Mouse (Mus musculus): ENCODE data around the gene Aoc3.
"Not testable (repeated sequence)": the region's sequence is repeated elsewhere in the genome, so short reads cannot be mapped to it uniquely, and the experiment has no call there.

The Aoc3 gene

DNA sequence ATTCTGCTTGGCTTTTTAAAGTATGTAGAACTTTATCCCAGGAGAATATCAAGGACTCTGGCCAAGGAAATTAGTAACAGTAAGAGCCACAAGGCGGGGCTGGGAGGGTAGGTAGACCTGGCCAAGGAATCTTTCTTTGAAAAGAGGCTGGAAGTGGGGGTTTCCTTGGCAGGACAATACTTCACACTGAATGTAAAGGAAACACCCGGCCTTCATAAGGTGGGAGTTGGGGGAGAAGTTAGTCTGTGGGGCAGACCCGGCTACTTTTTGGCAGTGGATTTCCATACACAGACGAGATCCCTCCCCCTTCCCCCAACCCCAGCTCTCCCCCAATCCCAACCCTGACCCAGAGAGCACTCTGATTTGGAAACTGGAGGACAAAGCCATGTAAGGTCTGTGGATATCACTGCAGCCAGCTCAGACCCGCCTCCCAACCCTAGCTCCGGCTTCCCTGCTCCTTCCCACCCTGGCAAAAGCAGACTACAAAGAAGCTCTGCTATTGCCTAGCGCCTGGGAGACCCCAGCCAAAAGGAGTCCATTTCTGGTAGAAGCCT lies at the start of gene Aoc3:
Gene Aoc3 (plus strand): TSS at position 235 of the 554 bp plus-strand sequence.
- in situ Hi-C loops (cut with MboI, MseI): loop anchor here (5.0 kb wide), 1 partner anchor 87 kb away; the partner anchor contains the start of gene Aarsd1

GRCm38 (mm10) chr11:101280837-101281236 lies 49.6 kb upstream of the Aoc3 start:
- in situ Hi-C loops (cut with MboI, MseI): no loop called here

GRCm38 (mm10) chr11:101282896-101283295 lies 47.5 kb upstream of the Aoc3 start:
- in situ Hi-C loops (cut with MboI, MseI): no loop called here

DNA sequence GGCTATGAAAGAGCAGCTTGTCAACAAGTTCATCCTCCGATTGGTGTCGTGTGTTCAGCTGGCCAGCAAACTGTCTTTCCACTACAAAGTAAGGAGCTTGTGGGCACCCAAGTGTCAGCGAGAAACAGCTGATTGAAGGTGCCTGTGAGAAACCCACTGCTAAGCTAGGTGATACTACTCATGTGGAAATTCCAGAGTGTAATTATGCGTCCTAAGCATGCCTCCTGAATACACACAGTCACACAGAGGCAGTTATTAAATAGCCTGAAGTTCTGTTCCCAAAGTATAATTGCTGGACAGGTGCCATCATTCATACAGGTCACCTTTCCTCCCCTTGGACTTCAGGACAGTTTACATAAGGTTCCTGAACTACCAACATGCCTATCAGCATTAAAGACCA lies 46.6 kb upstream of the Aoc3 start:
- in situ Hi-C loops (cut with MboI, MseI): no loop called here

DNA sequence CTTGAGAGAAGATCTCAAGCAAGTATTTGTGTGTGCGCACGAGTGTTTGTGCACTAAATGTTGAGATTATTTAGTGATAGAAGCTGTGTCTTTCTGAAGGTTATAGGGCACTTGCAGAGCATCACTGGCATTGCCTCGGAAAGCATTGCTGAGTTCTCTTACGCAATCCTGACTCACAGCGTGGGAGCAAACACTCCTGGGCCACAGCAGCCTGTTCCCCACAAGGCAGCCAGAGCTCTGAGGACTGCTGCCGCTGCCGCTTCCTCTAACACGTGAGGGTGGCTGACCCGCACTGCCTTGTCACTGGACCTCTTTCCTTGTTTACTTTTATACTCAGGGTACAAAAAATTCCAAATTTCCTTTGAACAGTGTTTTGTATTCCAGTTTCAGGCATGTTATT lies 43.1 kb upstream of the Aoc3 start:
- in situ Hi-C loops (cut with MboI, MseI): no loop called here

- in situ Hi-C loops (cut with MboI, MseI): loop anchor here (10.0 kb wide), 1 partner anchor 86 kb away; no protein-coding TSS in a partner anchor
These were observed 39.2 kb upstream of the Aoc3 start for GRCm38 (mm10) chr11:101291231-101291630.

GRCm38 (mm10) chr11:101295191-101295590 lies 35.2 kb upstream of the Aoc3 start:
- in situ Hi-C loops (cut with MboI, MseI): loop anchor here (10.0 kb wide), 1 partner anchor 90 kb away; no protein-coding TSS in a partner anchor

- in situ Hi-C loops (cut with MboI, MseI): no loop called here
These were observed 29.5 kb upstream of the Aoc3 start for GRCm38 (mm10) chr11:101300881-101301280.

DNA sequence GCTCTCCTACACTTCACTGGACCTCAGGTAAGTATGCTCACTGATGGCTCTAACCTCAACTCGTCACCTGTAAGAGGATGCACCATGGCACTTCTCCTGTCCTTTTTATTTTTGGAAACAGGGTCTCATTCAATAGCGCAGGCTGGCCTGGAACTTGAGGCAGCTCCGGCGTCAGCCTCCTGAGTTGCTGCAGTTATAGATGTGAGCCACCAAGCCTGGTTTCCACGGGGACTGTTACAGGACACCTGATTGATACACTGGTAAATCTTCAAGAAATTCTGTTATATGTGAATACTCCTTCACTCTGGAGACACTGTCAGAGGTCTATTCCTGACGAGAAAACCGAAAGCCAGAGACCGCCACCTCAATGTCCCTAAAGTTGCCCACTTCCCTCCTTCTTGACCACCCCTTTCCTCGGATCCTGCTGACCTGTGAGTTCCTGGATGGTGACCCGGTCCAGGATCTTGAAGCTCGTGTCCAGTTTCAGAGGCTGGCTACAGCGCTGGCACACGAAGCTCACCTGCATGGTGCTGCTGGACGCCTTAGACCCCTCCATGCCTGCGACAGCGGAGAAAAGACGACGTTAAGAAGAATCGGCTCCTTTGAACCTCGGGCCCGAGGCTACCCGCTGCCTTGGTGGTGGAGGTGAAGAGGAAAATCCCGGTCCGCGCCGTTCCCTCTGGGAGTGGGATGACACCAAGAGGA lies 29.0 kb upstream of the Aoc3 start:
- in situ Hi-C loops (cut with MboI, MseI): no loop called here

DNA sequence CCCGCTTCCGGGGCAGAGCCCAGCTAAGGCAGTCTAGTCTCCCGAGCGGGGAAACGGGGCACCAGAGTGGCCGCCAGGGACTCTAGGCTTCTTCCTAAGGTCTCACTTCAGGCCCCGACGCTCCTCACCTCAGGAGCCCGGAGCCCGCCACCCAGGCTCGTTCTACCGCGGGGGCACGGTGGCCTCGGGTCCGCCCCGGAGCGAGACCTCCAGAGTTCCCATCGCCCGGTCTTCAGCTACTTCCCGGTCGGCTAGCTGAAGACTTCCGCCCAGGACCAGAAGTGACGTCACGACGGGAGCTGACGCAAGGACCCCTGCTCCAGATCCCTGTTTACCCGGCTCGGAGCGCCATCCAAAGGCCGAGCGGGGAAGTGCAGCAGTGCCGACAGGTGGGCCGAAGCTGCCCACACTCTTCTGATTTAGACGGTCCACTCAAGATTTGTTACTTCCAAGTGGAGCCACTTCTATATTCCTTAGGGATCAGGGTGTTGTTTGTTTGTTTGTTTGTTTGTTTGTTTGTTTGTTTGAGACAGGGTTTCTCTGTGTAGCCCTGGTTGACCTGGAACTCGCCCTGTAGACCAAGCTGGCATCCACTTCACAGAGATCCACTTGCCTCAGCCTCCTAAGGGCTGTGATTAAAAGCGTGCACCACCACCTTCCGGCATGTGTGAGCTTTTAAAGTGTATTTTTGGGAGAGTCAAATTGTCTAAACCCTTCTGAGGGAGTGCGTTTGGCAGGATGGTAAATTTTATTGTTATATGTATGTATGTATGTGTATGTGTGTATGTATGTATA lies 28.2 kb upstream of the Aoc3 start, which contains the start of gene Becn1:
Gene Becn1 (minus strand): TSS at position 283 of the 795 bp plus-strand sequence.
- in situ Hi-C loops (cut with MboI, MseI): no loop called here

DNA sequence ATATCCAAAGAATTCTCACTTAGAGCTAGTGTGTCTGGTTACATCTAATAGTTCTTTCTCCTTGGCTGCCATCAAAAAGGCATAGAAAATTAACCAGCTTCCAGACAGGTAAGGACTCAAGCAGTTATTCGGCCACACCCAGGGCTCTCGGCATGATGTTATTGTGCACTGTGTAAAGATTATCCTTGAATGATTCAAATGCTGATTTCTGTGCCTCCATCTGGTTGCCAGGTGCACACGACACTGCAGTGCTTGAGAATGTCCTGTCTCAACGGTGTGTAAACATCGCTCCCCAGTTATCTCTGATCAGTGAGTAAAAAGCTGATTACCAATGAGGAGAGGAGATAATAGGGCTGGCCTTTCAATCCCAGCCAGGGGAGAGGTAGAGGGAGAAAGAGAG lies 22.7 kb upstream of the Aoc3 start:
- in situ Hi-C loops (cut with MboI, MseI): no loop called here

GRCm38 (mm10) chr11:101311083-101311482 lies 19.3 kb upstream of the Aoc3 start:
- in situ Hi-C loops (cut with MboI, MseI): no loop called here

DNA sequence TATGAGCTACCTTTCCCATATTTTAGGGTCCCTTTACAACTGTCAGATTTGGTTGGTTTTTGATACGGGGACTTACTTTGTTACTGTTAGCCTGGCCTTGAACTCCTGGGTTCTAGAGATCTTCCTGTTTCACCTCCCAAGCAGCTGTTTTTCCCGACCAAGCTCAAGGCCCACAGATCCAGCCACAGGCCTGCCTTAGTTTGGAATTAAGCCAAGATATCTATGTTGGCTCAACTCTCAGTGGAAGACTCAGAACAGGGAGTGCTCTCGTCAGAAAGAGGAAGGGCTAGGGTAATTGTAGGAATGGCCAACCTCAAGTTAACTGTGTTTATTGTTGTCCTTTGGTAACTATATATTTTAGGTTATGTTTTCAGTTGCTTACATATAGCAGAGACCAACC lies 18.3 kb upstream of the Aoc3 start:
- in situ Hi-C loops (cut with MboI, MseI): no loop called here

DNA sequence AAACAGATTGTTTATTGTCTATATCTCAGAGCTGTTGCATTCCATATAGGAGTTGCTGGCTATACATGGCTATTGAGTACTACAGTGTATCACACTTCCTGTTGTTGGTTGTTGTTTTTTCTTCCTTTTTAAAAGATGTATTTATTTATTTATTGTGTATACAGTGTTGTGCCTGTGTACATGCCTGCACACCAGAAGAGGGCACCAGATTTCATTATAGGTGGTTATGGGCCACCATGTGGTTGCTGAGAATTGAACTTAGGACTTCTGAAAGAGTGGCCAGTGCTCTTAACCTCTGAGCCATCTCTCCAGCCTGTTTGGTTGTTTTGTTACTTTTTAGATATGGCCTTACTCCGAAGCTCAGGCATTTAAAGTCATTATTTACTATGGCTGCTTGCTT lies 15.8 kb upstream of the Aoc3 start:
- in situ Hi-C loops (cut with MboI, MseI): no loop called here

DNA sequence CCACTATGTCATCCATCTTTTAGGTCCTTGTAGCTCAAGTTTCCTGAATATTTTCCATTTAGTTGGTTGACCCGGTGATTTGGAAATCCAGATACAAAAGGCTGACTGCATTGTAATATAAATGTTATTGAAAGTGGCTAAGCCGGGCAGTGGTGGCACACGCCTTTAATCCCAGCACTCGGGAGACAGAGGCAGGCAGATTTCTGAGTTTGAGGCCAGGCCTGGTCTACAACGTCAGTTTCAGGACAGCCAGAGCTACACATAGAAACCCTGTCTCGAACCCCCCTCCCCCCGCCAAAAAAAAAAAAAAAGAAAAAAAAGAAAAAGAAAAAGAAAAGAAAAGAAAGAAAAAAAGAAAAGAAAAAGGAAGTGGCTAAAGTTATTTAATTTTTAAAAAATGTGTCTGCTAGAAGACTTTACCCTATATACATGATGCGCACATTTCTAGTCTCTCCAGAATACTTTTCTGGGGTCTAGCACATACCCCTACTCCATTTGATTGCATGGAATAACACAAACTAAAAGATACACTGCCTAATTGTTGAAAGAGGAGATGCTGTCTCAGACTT lies 15.2 kb upstream of the Aoc3 start:
- in situ Hi-C loops (cut with MboI, MseI): no loop called here

GRCm38 (mm10) chr11:101315665-101316500 lies 14.5 kb upstream of the Aoc3 start, which contains the start of gene Psme3:
TSS of gene Psme3 (plus strand) at chr11:101316213.
- in situ Hi-C loops (cut with MboI, MseI): no loop called here

DNA sequence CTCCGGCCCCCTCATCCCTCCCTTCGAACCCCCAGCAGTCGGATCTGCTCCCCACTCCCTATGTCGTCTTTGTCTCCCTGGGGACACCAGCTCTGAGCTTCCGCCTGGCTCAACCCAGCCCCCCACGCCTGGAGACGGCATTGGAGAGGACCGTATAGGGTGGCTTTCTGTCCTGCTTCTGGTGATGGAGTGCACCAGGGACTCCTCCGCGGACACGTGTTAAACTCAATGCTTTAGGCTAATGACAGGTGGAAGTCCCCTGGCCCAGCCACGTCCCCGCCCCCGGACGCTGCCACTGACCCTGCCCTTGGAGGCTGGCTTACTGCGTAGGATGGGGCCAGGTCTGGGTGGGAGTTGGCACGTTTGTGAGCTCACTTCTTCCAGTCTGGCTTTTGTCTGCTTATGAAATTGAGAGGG lies 13.9 kb upstream of the Aoc3 start:
- in situ Hi-C loops (cut with MboI, MseI): no loop called here

GRCm38 (mm10) chr11:101323609-101324008 lies 6.8 kb upstream of the Aoc3 start:
- in situ Hi-C loops (cut with MboI, MseI): no loop called here

DNA sequence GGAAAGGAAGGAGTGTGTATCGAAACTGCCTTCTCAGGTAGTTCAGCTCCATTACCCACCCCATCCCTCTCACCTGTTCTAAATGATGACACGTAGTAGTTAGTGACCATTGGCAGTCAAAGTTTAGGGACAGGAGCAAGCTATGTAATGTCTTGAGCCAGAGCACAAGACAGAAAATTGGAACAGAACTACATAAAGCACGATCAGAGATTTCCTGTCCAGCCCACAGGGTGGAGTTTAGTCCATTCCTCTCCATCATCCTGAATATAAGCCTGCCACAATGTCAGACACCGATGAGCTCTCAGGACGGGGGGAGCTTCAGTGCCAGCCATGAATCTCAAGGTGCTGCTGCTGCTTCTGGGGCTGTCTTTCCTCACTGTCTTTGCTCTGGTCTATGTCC lies 5.6 kb upstream of the Aoc3 start, which contains the start of gene Aoc2:
Gene Aoc2 (plus strand): TSS at position 301 of the 400 bp plus-strand sequence.
- in situ Hi-C loops (cut with MboI, MseI): no loop called here

DNA sequence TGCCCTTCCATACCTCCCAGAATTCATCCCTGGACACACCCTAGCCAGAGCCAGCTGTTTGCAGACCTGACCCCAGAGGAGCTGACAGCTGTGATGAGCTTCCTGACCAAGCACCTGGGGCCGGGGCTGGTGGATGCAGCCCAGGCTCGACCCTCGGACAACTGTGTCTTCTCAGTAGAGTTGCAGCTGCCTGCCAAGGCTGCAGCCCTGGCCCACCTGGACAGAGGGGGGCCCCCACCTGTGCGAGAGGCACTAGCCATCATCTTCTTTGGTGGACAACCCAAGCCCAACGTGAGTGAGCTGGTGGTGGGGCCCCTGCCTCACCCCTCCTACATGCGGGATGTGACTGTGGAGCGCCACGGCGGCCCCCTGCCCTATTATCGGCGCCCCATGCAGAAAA lies 5.2 kb upstream of the Aoc3 start:
- in situ Hi-C loops (cut with MboI, MseI): not testable (repeated sequence)

DNA sequence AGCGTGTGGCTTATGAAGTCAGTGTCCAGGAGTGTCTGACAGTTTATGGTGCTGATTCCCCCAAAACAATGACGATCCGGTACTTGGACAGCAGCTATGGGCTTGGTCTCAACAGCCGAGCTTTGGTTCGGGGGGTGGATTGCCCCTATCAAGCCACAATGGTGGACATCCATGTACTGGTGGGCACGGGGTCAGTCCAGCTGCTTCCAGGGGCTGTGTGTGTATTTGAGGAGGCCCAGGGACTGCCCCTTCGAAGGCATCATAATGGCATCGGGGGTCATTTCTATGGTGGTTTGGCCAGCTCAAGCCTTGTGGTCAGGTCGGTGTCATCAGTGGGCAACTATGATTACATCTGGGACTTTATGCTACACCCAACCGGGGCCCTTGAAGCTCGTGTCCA lies 4.3 kb upstream of the Aoc3 start:
- in situ Hi-C loops (cut with MboI, MseI): no loop called here
